Mouse (Mus musculus): Measurements from ENCODE around the gene Lmo7. TPM values are rescaled to one million over a fixed set of nuclear protein-coding genes. Genes with fewer than 3 reads are reported as not detected.

Lmo7 gene
- total RNA-seq, 2 experiments from 2014 or later: not detected

Other genes with a start within 250 kb of the Lmo7 start
- gene Tbc1d4, start 120.8 kb upstream of the Lmo7 start, total RNA-seq (2014; fragmentation: Nextera tagmentation): 5.8 and 6.1 TPM in 2 replicates
- gene Tbc1d4, start 120.8 kb upstream of the Lmo7 start, total RNA-seq (2017): 6.4 and 9.7 TPM in 2 replicates
- gene Commd6, start 89.3 kb upstream of the Lmo7 start, total RNA-seq (2014; fragmentation: Nextera tagmentation): 50.8 and 57.6 TPM in 2 replicates
- gene Commd6, start 89.3 kb upstream of the Lmo7 start, total RNA-seq (2017): 31.7 and 40.1 TPM in 2 replicates
- 90.6 and 112 TPM in 2 replicates for gene Uchl3, start 76.0 kb upstream of the Lmo7 start, total RNA-seq (2014; fragmentation: Nextera tagmentation)
- 77.6 and 85.8 TPM in 2 replicates for gene Uchl3, start 76.0 kb upstream of the Lmo7 start, total RNA-seq (2017)
- gene Gm9922, start 143 bp upstream of the Lmo7 start, total RNA-seq (2014; fragmentation: Nextera tagmentation): not detected in 2 replicates
- gene Gm9922, start 143 bp upstream of the Lmo7 start, total RNA-seq (2017): not detected in 2 replicates